Mouse (Mus musculus) Muller cell, postnatal 12 days (primary cell): Measurements from ENCODE around the gene Alpl.
A peak's percentile ranks its signal among the peaks of the same experiment; 100 is the strongest.

Source experiments
- DNase-seq: peaks from one replicate; pipeline ENCODE4 v3.0.0-alpha.2; 2015; ENCODE audit errors: inconsistent ontology term

Alpl gene

DNA sequence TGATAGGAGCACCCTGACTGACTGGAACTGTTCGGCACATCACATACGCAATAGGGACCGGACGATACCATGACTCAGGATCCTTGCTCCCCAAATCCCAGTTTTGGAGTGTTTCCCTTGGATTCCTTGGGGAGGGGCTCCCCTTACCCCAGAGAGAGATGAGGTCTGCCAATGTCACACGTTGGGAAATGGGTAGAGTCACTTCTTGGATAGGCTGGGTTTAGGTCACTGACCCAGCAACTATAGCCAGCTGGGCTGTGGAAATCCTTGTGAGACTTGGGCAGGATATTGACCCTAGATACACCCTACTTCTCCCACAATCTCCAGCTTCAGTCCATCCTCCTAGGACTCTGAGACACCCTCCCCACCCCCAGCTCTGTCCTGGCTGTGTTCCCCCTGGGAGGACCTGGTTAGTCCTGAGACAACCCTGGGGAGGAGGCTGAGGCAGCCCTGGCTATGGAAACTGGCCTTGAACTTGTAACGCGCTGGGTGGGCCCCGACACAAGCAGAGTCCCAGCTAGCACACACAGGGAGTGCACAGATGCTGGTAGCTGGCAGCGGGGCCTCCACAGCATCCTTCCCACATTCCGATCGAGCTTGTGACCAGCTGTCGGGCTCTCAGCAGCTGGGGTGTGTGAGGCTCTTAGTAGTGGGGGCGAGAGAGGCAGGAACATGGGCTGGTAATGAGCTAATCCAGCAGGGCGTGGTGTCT lies 25.1 kb downstream of the Alpl start:
- no peak for DNase-seq

DNA sequence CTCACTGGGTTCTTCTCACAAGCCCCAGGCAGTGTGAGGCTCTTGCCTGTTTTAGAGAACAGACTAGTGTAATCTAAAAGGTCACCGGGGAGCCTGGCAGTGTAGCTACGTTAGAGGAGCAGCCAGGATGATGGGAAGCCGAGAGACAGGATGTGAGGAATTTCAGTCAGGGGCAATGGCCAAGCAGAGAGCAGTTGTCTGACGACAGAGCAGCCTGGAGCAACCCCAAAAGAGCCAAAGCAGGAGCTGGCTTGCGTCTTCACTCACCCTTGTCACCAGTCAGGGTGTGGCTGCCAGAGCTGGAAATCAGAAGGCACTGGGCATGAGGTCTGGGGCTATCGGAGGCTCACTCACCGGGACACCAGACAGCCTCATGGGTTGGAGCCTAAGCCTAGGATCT lies 26.5 kb downstream of the Alpl start:
- DNase-seq = no peak

DNA sequence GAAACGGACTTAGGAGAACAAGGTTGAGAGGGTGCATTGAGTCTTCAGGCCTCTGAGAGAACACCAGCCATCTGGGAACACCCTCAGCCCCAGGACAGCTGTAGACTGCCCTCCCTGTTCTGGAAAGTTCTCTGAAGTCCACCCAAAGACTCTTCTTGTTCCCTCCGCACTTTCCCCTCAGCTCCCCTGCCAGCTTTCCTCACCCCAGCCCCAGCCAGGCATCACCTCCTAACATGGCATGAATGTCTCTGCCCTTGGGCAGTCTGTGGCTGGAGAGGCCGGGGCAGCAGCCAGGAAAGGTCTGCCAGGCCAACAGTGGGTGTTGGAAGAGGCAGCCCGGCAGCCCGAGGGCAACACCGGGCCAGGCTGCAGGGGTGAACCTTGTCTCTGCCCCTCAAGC lies 27.4 kb downstream of the Alpl start:
- peak; percentile 61 for DNase-seq

DNA sequence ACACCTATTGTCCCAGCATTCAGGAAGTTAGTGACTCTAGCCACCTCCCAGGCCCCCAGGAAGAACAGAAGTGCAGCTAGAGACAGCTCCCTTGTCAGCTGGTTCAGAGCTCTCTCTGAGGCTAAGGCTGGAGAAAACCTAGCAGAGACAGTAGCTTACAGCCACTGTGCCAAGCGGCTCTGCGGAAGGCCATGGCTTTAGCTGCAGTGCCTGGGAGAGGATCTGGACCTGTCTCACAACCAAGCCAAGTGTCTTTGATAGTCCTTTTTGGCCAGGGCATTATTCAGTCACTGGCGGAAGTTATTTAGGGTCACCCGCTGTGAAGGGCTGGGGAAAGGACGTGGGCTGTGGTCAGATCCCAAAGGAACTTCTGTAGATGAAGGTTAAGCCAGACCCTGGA lies 27.8 kb downstream of the Alpl start:
- DNase-seq = peak; percentile 39

DNA sequence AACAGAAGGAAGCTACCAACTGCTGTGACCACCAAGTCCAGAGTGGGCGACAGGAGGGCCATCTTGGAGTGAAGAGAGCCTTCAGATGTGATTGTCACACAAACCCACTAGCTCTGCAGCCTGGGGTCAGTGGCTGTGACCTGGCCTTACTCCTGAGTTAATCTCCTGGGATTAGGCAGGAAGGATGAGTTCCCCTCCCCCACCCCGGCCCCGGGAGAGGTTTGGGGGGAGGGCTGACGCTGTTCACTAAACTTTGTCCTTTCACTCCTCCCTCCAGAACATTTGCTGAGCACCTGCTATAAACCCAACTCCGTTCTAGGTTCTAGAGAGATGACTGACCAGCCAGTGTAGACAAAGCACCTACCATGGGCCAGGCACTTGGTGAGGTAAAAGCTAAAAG lies 29.8 kb downstream of the Alpl start:
- no peak for DNase-seq

DNA sequence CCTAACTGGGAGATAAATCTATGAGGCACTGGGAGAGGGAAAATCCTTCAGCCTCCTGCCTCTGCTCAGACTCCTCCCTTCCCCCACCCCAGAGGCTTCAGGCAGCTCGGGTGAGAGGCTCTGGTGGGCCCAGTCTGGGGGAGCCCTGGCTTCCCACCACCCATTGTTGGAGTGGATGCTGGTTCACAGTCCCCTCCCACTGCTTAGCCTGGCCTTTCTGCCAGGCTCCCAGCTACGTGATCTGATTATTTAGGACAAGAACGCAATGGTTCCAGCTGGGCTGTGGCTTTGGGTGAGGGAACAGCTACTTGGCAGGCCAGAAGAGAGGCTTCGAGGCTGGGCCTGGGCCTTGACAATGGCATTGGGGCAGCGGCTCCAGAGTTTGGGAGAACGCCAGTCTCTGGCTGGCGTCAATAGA lies 30.6 kb downstream of the Alpl start:
- DNase-seq = peak; percentile 86

DNA sequence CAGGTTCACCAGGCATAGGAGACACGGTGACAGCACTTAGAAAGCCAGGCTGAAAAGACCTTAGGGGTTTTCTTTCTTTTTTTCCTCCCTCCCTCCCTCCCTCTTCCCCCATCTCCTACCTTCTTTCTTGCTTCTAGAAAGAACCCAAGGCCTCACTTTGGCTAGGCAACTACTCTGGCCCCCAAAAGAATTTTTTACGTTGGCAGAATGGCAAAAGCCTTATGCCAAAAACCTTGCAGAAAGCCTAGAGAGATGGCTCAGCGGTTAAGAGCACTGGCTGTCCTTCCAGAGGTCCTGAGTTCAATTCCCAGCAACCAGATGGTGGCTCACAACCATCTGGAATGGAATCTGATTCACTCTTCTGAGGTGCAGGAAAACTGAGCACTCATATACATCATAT lies 31.6 kb downstream of the Alpl start:
- no peak for DNase-seq

DNA sequence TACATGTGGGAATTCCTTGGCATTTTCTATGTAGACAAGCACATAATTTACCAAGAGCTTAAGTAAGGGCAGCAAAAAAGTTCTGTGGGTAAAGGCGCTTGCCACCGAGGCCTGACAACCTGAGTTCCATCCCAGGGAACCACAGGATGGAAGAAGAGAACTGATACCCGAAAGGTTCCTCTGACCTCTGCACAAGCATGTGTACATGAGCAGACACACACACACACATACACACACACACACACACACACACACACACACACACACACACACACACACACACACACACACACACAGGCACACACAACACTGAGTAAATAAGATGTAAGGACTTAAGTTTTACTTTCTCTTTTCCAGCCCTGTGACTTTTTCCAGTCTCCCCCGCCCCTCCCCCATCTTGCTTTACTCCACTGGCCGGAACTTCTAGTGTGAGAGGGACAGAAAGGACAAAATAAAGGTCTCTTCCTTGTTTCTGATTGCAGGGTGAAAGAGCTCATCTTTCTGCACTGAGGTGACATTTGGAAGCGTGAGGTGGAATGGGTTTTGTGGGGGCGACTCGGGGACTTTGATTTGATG lies 32.2 kb downstream of the Alpl start:
- no peak for DNase-seq

DNA sequence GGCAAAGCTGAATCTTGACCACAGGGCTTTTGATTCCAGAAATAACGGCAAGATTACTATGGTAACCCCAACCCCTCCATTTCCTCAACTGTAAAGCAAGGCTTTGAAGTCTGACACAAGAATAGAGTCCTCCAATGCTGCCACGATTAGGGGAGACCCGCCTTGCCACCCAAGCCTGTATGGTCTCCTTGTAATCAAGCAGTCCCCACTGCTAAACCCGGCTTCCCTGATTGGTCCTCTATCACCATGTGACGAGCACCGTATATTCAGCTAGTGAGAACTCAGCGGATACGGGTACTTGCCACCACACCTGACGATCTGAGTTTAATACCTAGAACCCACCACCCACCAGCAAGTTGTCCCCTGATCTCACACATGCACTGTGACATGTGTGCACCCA lies 33.3 kb downstream of the Alpl start:
- DNase-seq = no peak

DNA sequence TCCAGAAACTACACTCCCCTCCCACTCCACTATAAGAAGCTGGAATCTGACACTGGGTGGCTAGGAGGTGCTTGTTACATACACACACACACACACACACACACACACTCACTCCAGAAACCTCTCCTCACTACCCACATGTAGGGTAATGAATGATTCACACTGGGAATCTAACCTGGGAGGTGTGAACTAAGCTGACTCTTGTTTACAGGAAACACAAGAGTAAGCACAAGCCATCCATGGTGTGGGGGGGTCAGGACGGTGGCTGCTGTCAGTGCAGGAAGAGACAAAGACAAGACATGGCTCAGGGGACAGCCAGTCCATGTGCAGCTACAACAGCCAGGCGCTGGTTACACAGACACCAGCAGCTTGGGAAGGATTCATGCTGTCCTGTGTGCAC lies 41.7 kb downstream of the Alpl start:
- no peak for DNase-seq

DNA sequence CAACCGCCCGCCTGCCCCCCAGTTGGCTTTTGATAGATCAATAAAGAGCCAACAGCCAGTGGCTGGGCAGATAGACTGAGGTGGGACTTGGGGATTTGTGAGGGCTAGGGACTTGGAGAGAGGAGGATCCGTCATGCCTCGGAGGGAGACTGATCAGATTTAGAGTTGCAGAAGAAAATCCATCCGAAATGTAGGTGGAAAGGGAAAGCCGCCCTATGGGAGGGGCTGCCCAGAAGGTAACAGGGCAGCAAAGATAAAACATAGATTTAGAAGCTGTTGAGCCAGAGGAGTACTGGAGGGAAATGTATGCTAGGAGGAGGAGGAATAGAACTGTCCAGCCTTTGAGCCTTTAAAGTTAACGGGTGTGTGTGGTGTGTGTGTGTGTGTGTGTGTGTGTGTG lies 43.0 kb downstream of the Alpl start:
- DNase-seq = no peak

DNA sequence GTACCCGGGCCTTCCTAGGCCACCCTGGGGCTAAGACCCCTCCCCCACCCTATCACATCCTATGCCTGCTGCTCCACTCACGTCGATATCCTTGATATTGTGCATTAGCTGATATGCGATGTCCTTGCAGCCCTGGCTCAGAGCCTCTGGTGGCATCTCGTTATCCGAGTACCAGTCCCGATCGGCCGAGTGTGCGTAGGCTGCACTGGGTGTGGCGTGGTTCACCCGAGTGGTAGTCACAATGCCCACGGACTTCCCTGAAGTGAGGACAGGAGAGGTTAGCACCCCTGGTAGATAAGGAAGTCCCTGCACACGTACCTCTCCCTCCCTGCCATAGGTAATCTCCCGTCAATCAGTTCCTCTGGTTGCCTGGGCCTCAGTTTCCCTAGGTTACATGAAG lies 43.7 kb downstream of the Alpl start:
- no peak for DNase-seq

DNA sequence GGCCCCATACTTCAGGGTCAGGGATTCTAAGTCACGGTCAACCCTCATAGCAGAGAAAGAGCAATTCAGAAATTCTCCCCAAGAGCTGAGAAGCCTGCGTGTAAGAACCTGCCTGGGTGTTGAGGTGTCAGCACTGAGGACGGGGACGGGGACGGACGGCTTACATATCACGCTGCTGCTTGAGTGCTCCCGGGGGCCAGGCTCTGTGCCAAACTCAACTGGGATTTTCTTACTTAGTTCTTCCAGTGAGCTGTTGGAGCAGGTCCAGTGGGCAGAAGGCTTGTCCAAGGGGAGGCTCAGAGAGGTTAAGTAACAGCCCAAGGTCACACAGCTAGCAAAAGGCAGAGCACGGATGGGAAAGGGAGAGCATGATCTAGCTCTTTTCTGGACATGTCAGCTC lies 44.5 kb downstream of the Alpl start:
- no peak for DNase-seq

DNA sequence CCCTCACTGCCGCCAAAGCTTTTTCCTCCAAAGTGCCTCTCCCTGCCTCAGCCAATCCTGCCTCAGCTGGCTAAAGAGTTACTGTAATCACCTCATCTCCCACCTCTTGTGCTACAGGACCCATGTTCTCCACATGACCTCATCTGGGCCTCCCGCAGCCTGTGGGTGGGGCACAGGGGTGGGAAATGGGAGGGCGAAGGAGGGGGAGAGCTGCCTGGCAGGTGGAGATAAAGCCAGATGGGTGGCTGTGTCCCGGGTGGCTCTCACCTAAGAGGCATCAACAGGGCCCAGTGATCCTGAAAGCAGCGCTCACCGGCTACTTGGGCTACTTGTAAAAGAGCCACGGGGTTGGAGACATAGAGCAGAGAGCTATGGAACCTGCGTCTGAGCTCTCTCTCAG lies 44.9 kb downstream of the Alpl start:
- no peak for DNase-seq

DNA sequence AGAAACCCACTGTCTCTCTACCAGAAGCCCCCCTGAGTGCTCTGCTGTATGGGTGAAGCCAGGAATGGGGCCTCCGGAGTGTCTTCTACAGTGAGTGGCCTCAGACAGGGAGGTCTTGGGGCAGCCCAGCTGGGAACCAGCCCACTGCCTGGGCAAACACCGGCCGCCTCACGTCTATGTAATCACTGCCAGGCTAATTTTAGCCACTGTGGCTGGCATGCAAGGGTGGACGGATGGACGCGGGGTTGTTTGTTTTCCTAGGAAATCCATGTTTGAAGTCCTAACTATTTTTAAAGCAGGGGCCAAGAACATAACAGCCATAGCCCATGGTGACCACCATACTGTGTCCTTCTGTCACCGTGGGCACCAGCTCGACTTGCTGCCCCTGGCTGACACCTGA lies 46.1 kb downstream of the Alpl start:
- DNase-seq = no peak

DNA sequence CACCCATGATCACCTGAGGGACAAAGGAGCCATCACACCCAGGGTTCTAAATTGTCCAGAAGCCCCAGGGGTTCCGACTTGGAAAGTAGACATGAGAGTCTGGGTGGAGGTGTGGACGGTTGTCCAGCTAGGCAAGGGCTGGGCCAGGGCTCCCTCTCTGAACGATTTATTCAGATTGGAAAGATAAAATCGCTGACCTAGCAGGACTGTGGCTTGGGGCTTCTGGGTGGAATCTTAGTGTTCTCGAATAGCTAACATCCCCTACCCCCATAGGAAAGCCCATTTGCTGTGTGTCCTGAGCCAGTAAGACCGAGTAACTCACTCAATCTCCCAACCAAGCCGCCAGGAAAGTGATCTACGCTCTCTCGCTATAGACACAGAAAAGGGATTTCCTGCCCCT lies 46.5 kb downstream of the Alpl start:
- DNase-seq = no peak

DNA sequence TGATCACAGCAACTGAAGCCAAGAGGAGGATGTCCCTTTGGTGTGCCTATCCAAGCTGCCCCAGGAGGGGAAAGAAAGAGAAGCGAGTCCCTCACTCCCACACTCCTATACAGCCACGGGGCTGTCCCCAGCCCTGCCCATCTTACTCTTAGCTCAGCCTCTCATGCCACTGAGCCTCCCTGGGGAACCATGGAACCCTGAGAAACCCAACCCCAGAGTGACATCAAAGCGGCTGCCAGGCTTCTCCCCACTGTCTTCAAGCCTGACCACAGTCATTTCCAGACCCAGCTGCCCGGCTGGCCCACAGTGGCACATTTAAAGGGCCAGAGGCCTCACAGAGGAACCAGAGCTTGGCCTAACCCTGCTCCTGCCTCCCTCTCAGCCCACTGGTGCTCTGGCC lies 47.5 kb downstream of the Alpl start:
- peak; percentile 68 for DNase-seq

DNA sequence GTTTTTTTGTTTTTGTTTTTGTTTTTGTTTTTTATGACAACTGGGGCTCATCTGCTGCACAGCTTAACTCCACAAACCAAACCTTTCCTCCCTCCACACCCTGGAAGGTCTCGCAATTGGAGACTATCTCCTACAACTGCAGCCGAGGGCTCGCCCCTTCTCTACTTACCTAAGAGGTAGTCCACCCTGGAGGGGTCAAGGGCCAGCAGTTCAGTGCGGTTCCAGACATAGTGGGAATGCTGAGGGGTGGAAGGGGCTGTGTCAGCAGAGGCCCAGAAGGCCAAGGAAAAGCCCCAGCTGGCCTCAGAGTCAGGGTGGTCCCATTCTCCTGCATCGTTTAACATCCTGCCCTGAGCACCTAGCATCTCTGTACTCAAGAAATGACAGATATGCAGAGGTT lies 48.6 kb downstream of the Alpl start:
- DNase-seq = no peak

DNA sequence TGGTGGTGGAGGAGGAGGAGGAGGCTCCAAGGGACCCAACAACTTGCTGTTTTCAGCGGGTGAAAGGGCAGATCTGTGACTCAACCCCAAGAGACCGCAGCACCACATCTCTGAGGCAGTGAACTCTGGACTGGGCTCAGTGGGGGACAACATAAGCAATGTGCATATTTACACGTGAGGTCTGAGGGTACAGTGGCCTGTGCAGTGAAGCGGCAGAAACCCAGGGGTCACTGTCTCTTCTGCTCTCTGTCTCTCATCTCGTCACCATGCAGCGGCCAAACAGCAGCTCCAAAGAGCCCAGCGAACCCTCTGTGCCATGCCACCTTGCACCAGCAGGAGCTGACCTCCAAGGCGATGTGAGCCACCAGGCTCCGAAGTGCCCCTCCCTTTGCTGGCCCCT lies 49.1 kb downstream of the Alpl start:
- no peak for DNase-seq

DNA sequence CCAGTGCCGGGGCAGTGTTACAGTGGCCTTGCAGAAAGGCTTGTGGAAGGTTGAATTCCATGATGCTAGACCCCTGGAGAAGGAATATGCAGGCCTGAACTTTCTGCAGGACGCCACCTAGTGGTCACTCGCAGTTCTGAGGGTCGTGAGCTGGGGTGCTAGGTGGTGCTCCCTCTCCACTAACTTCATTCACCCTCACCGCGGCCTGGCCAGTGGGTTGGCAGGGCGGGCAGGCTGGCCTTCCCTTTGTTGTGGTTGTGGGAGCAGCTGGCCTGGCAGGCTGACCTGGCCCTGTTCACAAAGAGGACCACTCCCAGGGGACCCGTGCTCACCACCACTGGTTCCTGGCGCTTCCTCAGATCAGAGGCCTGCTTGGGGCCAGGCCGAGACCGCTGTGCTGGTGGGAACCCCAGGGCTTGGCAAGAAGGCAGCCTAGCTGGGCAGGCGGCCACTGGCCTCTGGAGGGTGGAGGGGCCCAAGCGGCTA lies 51.7 kb downstream of the Alpl start:
- peak; percentile 73 for DNase-seq

DNA sequence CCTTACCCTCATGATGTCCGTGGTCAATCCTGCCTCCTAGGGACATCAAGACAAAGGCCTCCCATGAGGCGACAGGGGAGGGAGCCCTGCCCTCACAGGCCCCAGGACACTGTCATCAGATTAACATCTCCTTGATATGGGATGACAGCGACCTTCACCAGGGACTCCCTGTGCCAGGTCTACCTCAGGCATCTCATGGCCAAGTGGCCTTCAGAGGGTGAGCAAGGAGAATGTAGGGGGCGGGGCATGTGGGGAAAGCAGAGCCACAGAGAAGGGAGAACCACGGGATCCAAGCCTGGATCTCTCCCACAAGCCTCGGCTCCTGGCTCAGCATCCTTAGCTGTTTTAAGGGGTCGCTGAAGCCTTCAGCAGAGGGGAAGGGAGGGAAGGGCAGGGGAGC lies 52.4 kb downstream of the Alpl start:
- DNase-seq = no peak

DNA sequence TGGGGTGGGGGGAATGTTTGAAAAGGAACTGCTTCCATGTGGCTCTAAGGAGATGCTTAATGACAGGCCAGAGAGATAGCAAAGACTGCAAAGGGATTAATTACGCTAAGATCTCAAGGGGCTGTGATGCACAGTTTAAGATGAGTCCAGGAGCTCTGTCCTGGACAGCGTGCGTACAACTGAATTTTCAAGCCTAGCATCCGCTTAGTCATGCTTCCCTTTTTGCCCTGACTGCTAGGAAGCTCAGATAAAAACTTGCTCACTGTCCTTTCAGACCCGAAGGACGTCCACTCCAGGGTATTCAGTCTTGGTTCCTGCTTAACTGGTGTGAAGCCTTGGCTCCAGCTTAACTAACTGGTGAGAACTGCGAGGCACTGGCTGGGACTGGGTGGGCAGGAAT lies 55.8 kb downstream of the Alpl start:
- DNase-seq = no peak

DNA sequence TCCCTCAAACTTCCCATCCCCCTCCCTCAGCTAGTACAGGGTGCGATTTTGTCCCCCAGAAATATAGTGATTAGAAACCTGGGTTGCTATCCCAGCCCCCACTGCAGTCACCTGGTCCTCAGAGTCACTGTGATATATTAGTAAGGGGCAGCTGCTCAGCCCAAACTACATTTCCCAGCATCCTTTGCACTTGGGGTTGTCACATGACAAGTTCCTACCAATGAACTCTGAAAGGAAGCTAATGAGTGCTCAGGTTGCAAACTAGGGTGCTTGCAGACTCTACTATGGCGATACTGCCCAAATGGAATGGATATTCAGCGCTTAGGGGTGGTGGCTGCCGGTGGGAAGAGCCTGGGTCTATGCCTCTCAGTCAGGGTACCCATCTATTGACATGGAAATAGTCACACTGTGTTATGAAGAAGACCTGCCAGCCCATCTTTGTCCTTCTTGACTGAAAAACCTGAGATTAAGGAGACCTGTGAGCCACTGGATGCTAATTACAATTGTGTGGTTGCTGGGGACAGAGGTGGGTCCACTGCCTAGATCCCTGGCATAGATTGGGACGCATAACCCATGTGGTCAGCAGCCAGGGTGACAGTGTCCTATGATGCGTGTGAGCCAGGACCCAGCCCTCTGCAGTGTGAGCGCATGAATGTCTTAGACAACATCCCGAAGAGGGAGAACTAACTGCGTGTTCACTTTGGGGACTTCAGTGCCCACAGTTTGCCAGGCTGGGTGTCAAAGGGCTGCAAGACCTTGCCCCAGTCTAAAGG lies 56.8 kb downstream of the Alpl start:
- DNase-seq = no peak
